Mouse (Mus musculus) hindbrain, embryonic 13.5 days (tissue): Measurements from ENCODE around the gene Gpr162. TPM values are rescaled to one million over a fixed set of nuclear protein-coding genes. Genes with fewer than 3 reads are reported as not detected.
"Not testable (repeated sequence)": the region's sequence is repeated elsewhere in the genome, so short reads cannot be mapped to it uniquely, and the experiment has no call there.

Experiments
- ATAC-seq: fragments of 200-750 bp; cut with Nextera tagmentation; 2 replicates; pipeline ENCODE4 v1.8.0; 2017; ENCODE audit warnings: moderate TSS enrichment; ENCODE audit not compliant: low FRiP score
- H3K27ac ChIP-seq: fragments of 300-500 bp; sonication (generic); 2 replicates; pipeline ENCODE4 v1.5.1; 2015; ENCODE audit warnings: inconsistent platforms, mild to moderate bottlenecking, moderate library complexity
- H3K27me3 ChIP-seq: fragments of 300-500 bp; sonication (generic); 2 replicates; pipeline ENCODE4 v1.6.1; 2015; ENCODE audit warnings: mild to moderate bottlenecking, inconsistent platforms
- H3K36me3 ChIP-seq: fragments of 300-500 bp; sonication (generic); 2 replicates; pipeline ENCODE4 v1.6.1; 2015; ENCODE audit warnings: mild to moderate bottlenecking, inconsistent platforms
- H3K4me1 ChIP-seq: fragments of 300-500 bp; sonication (generic); replicated peaks from 2 replicates; pipeline ENCODE4 v1.6.1; 2015; ENCODE audit warnings: inconsistent platforms
- H3K4me2 ChIP-seq: fragments of 300-500 bp; sonication (generic); 2 replicates; pipeline ENCODE4 v1.6.1; 2015; ENCODE audit warnings: inconsistent platforms, mild to moderate bottlenecking, moderate library complexity
- H3K4me3 ChIP-seq: fragments of 300-500 bp; sonication (generic); 2 replicates; pipeline ENCODE4 v1.5.1; 2015; ENCODE audit warnings: mild to moderate bottlenecking, inconsistent platforms
- H3K9ac ChIP-seq: fragments of 300-500 bp; sonication (generic); 2 replicates; pipeline ENCODE4 v1.6.1; 2015; ENCODE audit warnings: mild to moderate bottlenecking, inconsistent platforms
- H3K9me3 ChIP-seq: fragments of 300-500 bp; sonication (generic); 2 replicates; pipeline ENCODE4 v1.6.1; 2016; ENCODE audit warnings: inconsistent platforms
- WGBS: fragments of 180-500 bp; shearing (Covaris S2); methylation state at CpG from one replicate; pipeline ENCODE4 v1.1.7; 2015; 5-methylcytosine and 5-hydroxymethylcytosine counted together
- polyA plus RNA-seq: library from polyadenylated mRNA; unstranded; fragments of >200 nt; fragmentation: Nextera tagmentation; extraction: Ambion mirVana; gene quantifications from 2 replicates; pipeline ENCODE4 v1.2.1, GENCODE M21; 2015

Gene Gpr162
- polyA plus RNA-seq, 1 experiment from 2014 or later: 22.5 TPM

- H3K4me2 ChIP-seq: peak overlapping the region; percentile 81
- WGBS: 40% methylated on average over 8 of the region's 8 CpGs
- H3K9me3 ChIP-seq: no peaks in the 10 kb centered on the region
- peaks cover 43% of the 10 kb centered on the region for H3K4me1 ChIP-seq
- H3K4me3 ChIP-seq: peak overlapping the region; percentile 59
- H3K27ac ChIP-seq: peak overlapping the region; percentile 88
- no peak overlapping the region for H3K9ac ChIP-seq
- H3K36me3 ChIP-seq: peaks cover 61% of the 10 kb centered on the region
- H3K27me3 ChIP-seq: no peaks in the 10 kb centered on the region
- ATAC-seq: peak; percentile 47
Observed at GRCm38 (mm10) chr6:124814448-124814847, 49.3 kb downstream of the Gpr162 start.

DNA sequence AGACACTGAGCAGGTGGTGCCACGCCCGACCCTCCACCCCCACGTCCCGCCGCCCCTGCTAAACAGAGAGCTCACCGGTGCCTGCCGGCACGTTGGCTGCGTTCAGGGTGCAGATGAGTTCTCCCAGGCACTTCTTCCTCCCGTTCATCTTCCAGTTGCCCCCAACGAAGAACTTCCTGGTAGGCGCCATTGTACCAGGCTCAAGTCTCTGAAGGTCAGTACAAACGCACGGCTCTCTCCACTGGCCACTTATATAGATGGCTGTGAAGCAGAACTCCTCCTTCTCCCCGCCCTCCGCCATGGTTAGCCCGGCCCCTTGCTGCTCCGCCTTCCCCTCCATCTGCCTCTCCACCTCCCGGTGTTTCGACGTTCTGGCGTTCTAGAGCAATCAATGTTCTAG is 49.9 kb downstream of the Gpr162 start, which contains the start of gene Tpi1:
TSS of gene Tpi1 (minus strand) at position 364 of the 400 bp plus-strand sequence.
- H3K4me2 ChIP-seq: peak within 1 kb of the TSS; percentile 81
- no peaks in the 10 kb centered on the region for H3K9me3 ChIP-seq
- peak within 1 kb of the TSS; percentile 86 for H3K9ac ChIP-seq
- H3K4me3 ChIP-seq: peak within 1 kb of the TSS; percentile 59
- peaks cover 55% of the 10 kb centered on the region for H3K36me3 ChIP-seq
- peak within 1 kb of the TSS; percentile 88 for H3K27ac ChIP-seq
- peaks cover 48% of the 10 kb centered on the region for H3K4me1 ChIP-seq
- WGBS: under 1% methylated on average over 22 of the region's 22 CpGs
- ATAC-seq: peak; percentile 84
- H3K27me3 ChIP-seq: no peaks in the 10 kb centered on the region

- Histone ChIP-seq H3K4me2 (peak overlapping the region; percentile 81), H3K27me3 (no peaks in the 10 kb centered on the region), H3K9ac (peak overlapping the region; percentile 86), H3K4me1 (peaks cover 52% of the 10 kb centered on the region), H3K9me3 (no peaks in the 10 kb centered on the region), H3K36me3 (peaks cover 51% of the 10 kb centered on the region), H3K4me3 (peak overlapping the region; percentile 59), H3K27ac (peak overlapping the region; percentile 88)
- ATAC-seq: peak; percentile 74
- WGBS: under 1% methylated on average over 18 of the region's 18 CpGs
Observed at GRCm38 (mm10) chr6:124813496-124813895, 50.3 kb downstream of the Gpr162 start.

DNA sequence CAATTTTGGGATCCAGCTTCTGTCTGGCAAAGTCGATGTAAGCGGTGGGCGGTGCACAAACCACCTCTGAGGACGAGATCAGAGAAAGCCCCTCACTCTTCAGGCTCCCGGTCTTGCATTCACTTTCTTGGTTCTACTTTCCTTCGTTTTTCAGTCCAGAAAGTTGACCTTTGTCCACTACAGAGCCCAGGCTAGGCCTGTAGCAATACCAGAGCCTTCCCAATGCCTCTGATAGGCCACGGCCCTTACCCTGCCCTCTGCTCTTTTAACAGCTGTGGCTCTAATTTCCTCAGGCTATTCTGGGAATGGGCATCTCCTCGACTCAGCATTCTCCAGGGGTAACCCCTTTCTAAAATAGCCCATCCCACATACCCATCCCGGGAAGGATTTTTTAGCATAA is 50.9 kb downstream of the Gpr162 start:
- WGBS: 19% methylated on average over 9 of the region's 9 CpGs
- H3K36me3 ChIP-seq: peaks cover 45% of the 10 kb centered on the region
- peak overlapping the region; percentile 59 for H3K4me3 ChIP-seq
- no peak for ATAC-seq
- peaks cover 58% of the 10 kb centered on the region for H3K4me1 ChIP-seq
- H3K9ac ChIP-seq: peak overlapping the region; percentile 86
- H3K27me3 ChIP-seq: no peaks in the 10 kb centered on the region
- peak overlapping the region; percentile 88; the same call in 1 of the 2 replicates for H3K27ac ChIP-seq
- peak overlapping the region; percentile 81 for H3K4me2 ChIP-seq
- H3K9me3 ChIP-seq: no peaks in the 10 kb centered on the region

DNA sequence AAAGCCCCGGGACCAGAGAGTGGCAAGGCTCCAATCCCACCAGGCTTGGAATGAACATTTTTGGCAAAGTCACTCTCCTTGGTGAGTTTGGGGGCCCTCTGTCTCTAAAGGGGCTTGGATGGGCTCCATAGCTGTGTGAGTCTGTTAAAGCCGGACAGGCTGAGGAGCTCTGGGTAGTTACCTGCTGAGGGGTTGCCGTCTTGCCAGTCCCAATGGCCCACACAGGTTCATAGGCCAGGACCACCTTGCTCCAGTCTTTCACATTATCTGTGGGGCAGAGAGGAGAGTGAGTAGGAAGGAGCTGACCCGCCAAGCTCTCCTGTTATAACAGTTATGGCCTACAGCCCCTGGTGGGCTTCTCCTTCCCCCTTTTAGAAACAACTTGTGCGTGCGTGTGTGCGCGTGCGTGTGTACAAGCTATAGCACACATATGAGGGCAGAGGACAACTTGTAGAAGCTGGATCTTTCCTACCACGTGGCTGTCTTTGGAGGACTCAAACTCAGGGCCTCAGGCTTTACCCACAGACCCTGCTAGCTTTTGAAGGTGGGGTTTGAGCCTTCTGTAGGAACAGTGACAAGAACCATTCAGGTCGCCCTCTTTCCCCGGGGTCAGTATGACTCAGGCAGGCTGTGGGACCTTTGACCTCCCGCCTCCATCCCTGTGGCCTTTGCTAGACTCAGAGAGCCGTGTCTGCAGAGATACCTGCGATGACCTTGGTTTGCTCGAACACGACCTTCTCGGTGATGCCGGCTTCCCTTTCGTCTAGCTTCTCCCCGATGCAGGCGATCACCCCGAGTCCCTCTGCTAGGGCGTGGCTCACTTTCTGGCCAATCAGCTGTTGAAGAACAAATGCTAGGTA is 51.9 kb downstream of the Gpr162 start:
- Histone ChIP-seq H3K4me1 (peaks cover 58% of the 10 kb centered on the region), H3K9ac (peak overlapping the region; percentile 86)

DNA sequence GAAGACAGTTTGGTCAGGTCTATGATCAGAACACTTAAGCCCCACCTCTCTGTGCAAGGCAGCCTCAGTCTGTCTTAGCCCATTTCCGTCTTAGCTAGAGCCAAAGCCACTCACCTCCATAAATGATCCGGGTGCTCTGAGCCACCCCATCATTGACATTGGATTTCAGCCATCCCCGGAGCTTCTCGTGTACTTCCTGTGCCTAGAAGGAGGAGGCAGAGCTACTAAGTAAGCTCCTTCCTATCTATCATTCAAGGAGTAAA is 52.4 kb downstream of the Gpr162 start:
- Histone ChIP-seq H3K4me2 (no peak overlapping the region), H3K9me3 (no peaks in the 10 kb centered on the region), H3K9ac (no peak overlapping the region), H3K4me3 (no peak overlapping the region), H3K27me3 (no peaks in the 10 kb centered on the region), H3K36me3 (peaks cover 29% of the 10 kb centered on the region), H3K4me1 (peaks cover 61% of the 10 kb centered on the region), H3K27ac (no peak overlapping the region)
- 94% methylated on average over 4 of the region's 4 CpGs for WGBS
- ATAC-seq: no peak

More for the DNA sequence above, 51.9 kb downstream of the Gpr162 start:
- Histone ChIP-seq H3K36me3 (peaks cover 35% of the 10 kb centered on the region), H3K9me3 (no peaks in the 10 kb centered on the region), H3K27me3 (no peaks in the 10 kb centered on the region), H3K4me2 (peak overlapping the region; percentile 81), H3K4me3 (peak overlapping the region; percentile 59; the same call in 1 of the 2 replicates), H3K27ac (no peak overlapping the region)
- 87% methylated on average over 24 of the region's 24 CpGs for WGBS
- no peak for ATAC-seq

DNA sequence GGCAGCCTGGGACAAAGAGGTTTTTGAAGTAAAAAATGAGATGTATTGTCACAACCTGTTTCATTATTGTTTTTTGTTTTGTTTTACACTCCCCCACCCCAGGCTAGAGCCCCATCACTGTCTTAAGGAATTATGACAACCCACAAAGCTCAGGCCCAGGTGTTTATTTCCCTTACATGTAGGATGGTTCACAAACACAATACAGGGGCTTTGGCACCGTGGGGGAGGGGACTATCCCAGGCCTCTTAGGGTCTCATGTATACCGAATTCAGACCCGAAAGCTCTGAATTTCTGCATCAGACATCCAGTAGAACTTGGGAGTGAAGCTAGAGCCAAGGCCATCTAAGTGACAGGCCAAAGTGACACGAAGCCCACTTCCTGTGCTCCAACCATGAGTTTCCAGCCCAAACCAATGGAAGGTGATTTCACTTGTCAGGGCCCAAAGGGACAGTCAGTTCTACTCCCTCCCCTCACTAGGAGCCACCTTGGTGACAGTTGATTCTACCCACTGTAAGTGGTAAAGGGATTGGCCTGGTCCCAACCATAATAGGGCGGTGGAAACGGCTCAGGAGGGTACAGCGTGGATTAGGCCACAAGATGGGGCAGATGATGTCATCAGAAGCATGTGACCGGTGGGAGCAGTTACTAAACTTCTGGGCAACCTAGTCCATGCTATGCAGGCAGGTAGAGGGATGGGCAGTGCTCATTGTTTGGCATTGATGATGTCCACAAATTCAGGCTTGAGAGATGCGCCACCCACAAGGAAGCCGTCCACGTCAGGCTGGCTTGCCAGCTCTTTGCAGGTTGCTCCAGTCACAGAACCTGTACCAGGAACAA is 53.0 kb downstream of the Gpr162 start:
- WGBS: 86% methylated on average over 11 of the region's 11 CpGs
- not testable (repeated sequence) for H3K27me3 ChIP-seq, H3K27ac ChIP-seq, H3K9me3 ChIP-seq, H3K4me3 ChIP-seq, H3K9ac ChIP-seq, ATAC-seq
- peaks cover 25% of the 10 kb centered on the region for H3K36me3 ChIP-seq
- H3K4me1 ChIP-seq: peaks cover 66% of the 10 kb centered on the region
- 0 out of 2 replicates have a peak overlapping the region, but pooled peaks have one; percentile 83 for H3K4me2 ChIP-seq

GRCm38 (mm10) chr6:124809775-124810538 is 53.8 kb downstream of the Gpr162 start:
- Histone ChIP-seq H3K27ac (peak overlapping the region; percentile 83), H3K9me3 (no peaks in the 10 kb centered on the region), H3K4me1 (peaks cover 68% of the 10 kb centered on the region), H3K36me3 (peaks cover 16% of the 10 kb centered on the region), H3K4me2 (peak overlapping the region; percentile 83), H3K4me3 (peak overlapping the region; percentile 49), H3K9ac (peak overlapping the region; percentile 72), H3K27me3 (no peaks in the 10 kb centered on the region)
- ATAC-seq: no peak
- 41% methylated on average over 14 of the region's 14 CpGs for WGBS

GRCm38 (mm10) chr6:124809052-124809774 is 54.6 kb downstream of the Gpr162 start:
- H3K4me3 ChIP-seq: peak overlapping the region; percentile 49
- H3K36me3 ChIP-seq: peaks cover 14% of the 10 kb centered on the region
- WGBS: under 1% methylated on average over 35 of the region's 35 CpGs
- peak overlapping the region; percentile 83 for H3K4me2 ChIP-seq
- H3K9me3 ChIP-seq: no peaks in the 10 kb centered on the region
- H3K4me1 ChIP-seq: peaks cover 60% of the 10 kb centered on the region
- peak overlapping the region; percentile 72 for H3K9ac ChIP-seq
- no peaks in the 10 kb centered on the region for H3K27me3 ChIP-seq
- peak overlapping the region; percentile 83 for H3K27ac ChIP-seq
- no peak for ATAC-seq
